Mouse (Mus musculus): ENCODE measurements around the gene C1d.

DNA sequence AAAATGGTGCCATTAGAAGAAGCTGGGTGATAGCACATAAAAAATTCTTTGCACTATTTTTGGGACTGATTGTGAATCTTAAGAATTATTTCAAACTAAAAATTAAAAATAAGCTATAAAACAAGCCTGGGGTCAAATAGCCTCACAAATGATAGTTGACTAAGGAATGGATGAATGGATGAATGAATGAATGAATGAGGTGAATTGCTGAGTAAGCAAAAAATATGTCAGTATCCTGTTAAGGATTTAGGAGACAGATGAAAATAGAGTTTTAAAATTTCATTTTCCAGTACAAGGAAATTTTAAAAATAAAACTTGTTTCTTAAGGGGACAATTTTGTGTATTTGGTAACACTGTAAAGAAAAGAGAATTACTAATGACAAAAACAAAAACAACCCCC lies 50.1 kb downstream of the C1d start:
- TF ChIP-seq CTCF (IDR thresholded peaks at IDR 0.05; ENCODE audit: extremely low read depth, insufficient read depth, insufficient read length, insufficient replicate concordance) = no peak
- TF ChIP-seq POLR2A (IDR thresholded peaks at IDR 0.05; ENCODE audit: low read depth, low read length) = no peak
